Mouse (Mus musculus) stomach, postnatal 0 days (tissue): Measurements from ENCODE around the gene Saxo2.

ENCODE experiments used
- CTCF ChIP-seq: IDR thresholded peaks from 2 replicates; pipeline ENCODE4 v1.5.1; 2016; ENCODE audit warnings: antibody characterized with exemption, low read depth, mild to moderate bottlenecking, moderate library complexity
- EP300 ChIP-seq: optimal IDR thresholded peaks from 2 replicates; pipeline ENCODE3; 2016; ENCODE audit warnings: antibody characterized with exemption

DNA sequence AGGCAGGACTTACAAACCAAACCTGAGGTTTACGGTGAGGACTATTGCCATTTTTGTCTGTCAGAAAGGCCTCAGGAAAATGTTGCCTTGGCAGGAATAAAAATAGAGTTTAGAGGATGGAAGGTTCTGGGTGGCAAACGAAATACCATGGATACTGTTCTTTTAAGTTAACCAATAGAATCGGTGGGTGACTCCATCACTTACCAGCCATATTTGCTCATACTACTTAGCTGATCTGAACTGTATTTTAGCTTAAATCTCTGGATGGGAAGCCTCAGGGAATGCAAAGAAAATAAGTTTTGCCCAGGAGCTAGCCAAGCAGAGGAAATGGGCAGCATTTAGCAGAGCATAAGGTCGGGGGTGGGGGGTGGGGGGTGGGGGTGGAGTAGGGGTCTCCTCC lies 419 bp downstream of the Saxo2 start:
- TF ChIP-seq CTCF (no peak), EP300 (no peak)
